Mouse (Mus musculus) neural tube, embryonic 13.5 days (tissue): Measurements from ENCODE around the gene Gm7954. TPM values are rescaled to one million over a fixed set of nuclear protein-coding genes. Genes with fewer than 3 reads are reported as not detected.
"Not testable (repeated sequence)": the region's sequence is repeated elsewhere in the genome, so short reads cannot be mapped to it uniquely, and the experiment has no call there.

Experiments used
- ATAC-seq: fragments of 200-750 bp; cut with Nextera tagmentation; 2 replicates; pipeline ENCODE4 v1.8.0; 2017; ENCODE audit warnings: low read depth, mild to moderate bottlenecking, moderate TSS enrichment, moderate library complexity
- H3K27ac ChIP-seq: fragments of 300-500 bp; sonication (generic); replicated peaks from 2 replicates; pipeline ENCODE4 v1.5.1; 2015; ENCODE audit warnings: moderate library complexity, mild to moderate bottlenecking, inconsistent platforms
- H3K27me3 ChIP-seq: fragments of 300-500 bp; sonication (generic); 2 replicates; pipeline ENCODE4 v1.6.1; 2015; ENCODE audit warnings: mild to moderate bottlenecking, inconsistent platforms
- H3K36me3 ChIP-seq: fragments of 300-500 bp; sonication (generic); 2 replicates; pipeline ENCODE4 v1.6.1; 2015; ENCODE audit warnings: mild to moderate bottlenecking, inconsistent platforms
- H3K4me1 ChIP-seq: fragments of 300-500 bp; sonication (generic); replicated peaks from 2 replicates; pipeline ENCODE4 v1.6.1; 2015; ENCODE audit warnings: inconsistent platforms
- H3K4me2 ChIP-seq: fragments of 300-500 bp; sonication (generic); 2 replicates; pipeline ENCODE4 v1.6.1; 2015; ENCODE audit warnings: inconsistent platforms, mild to moderate bottlenecking, moderate library complexity
- H3K4me3 ChIP-seq: fragments of 300-500 bp; sonication (generic); 2 replicates; pipeline ENCODE4 v1.5.1; 2015; ENCODE audit warnings: mild to moderate bottlenecking, inconsistent platforms
- H3K9ac ChIP-seq: fragments of 300-500 bp; sonication (generic); 2 replicates; pipeline ENCODE4 v1.6.1; 2015; ENCODE audit warnings: moderate library complexity, mild to moderate bottlenecking, inconsistent platforms
- H3K9me3 ChIP-seq: fragments of 300-500 bp; sonication (generic); 2 replicates; pipeline ENCODE4 v1.6.1; 2016; ENCODE audit warnings: inconsistent platforms
- WGBS: fragments of 180-500 bp; shearing (Covaris S2); methylation state at CpG from one replicate; pipeline ENCODE4 v1.1.7; 2015; 5-methylcytosine and 5-hydroxymethylcytosine counted together
- polyA plus RNA-seq: library from polyadenylated mRNA; unstranded; fragments of >200 nt; fragmentation: Nextera tagmentation; extraction: Ambion mirVana; gene quantifications from 2 replicates; pipeline ENCODE4 v1.2.1, GENCODE M21; 2015

Gm7954 gene
- polyA plus RNA-seq, result not detected in 2 replicates

GRCm38 (mm10) chr14:41453418-41453817 lies at the start of gene Gm7954:
Gm7954 (minus strand) TSS chr14:41453518.
- not testable (repeated sequence) for H3K36me3 ChIP-seq, H3K4me1 ChIP-seq, H3K4me3 ChIP-seq, H3K27ac ChIP-seq, H3K4me2 ChIP-seq, ATAC-seq, H3K9ac ChIP-seq, H3K27me3 ChIP-seq, H3K9me3 ChIP-seq
- WGBS, result no CpG with 5 or more reads among the region's 2 CpGs

- not testable (repeated sequence) for H3K4me3 ChIP-seq, H3K27me3 ChIP-seq, H3K27ac ChIP-seq, H3K9ac ChIP-seq, H3K4me1 ChIP-seq, H3K4me2 ChIP-seq, H3K9me3 ChIP-seq, H3K36me3 ChIP-seq, ATAC-seq
These were observed 36.1 kb upstream of the Gm7954 start, which contains the start of gene Gm3486 for GRCm38 (mm10) chr14:41489385-41489784. Gm3486 (minus strand) TSS chr14:41489485.

- H3K4me1 ChIP-seq, ATAC-seq, H3K9me3 ChIP-seq, H3K36me3 ChIP-seq, H3K27me3 ChIP-seq, H3K4me3 ChIP-seq, H3K9ac ChIP-seq, H3K27ac ChIP-seq: not testable (repeated sequence)
- peak overlapping the region; percentile 31 for H3K4me2 ChIP-seq
- 24% methylated on average over 12 of the region's 16 CpGs for WGBS
These were observed 27.8 kb downstream of the Gm7954 start for GRCm38 (mm10) chr14:41425393-41426075.

- not testable (repeated sequence) for H3K4me1 ChIP-seq, H3K36me3 ChIP-seq, H3K9me3 ChIP-seq, H3K4me3 ChIP-seq, H3K27ac ChIP-seq, ATAC-seq, H3K27me3 ChIP-seq, H3K9ac ChIP-seq
- H3K4me2 ChIP-seq, result peak overlapping the region; percentile 31
- 8% methylated on average over 14 of the region's 14 CpGs for WGBS
These were observed 28.6 kb downstream of the Gm7954 start for GRCm38 (mm10) chr14:41424694-41425093.

GRCm38 (mm10) chr14:41408181-41408580 lies 45.1 kb downstream of the Gm7954 start, which contains the start of gene Gm6482:
Gm6482 (minus strand) TSS chr14:41408281.
- H3K36me3 ChIP-seq, ATAC-seq, H3K4me2 ChIP-seq, H3K4me3 ChIP-seq, H3K4me1 ChIP-seq, H3K9ac ChIP-seq, H3K9me3 ChIP-seq, H3K27ac ChIP-seq, H3K27me3 ChIP-seq: not testable (repeated sequence)
- 56% methylated on average over 1 of the region's 2 CpGs for WGBS

Other genes with a start within 250 kb of the Gm7954 start
- gene Gm2832, start 174.7 kb downstream of the Gm7954 start, polyA plus RNA-seq, result 0.11 TPM in 1 of 2 replicates, not detected in the other
- not detected in 2 replicates for gene Gm5798, start 104.9 kb downstream of the Gm7954 start, polyA plus RNA-seq
- gene Gm7945, start 67.1 kb downstream of the Gm7954 start, polyA plus RNA-seq, result not detected in 2 replicates
- gene Gm6482, start 45.2 kb downstream of the Gm7954 start, polyA plus RNA-seq, result not detected in 2 replicates
- gene Gm3486, start 36.0 kb upstream of the Gm7954 start, polyA plus RNA-seq, result not detected in 2 replicates
- gene Gm7970, start 102.1 kb upstream of the Gm7954 start, polyA plus RNA-seq, result not detected in 2 replicates
- gene 1700049E17Rik2, start 119.7 kb upstream of the Gm7954 start, polyA plus RNA-seq, result not detected in 2 replicates
- not detected in 2 replicates for gene Gm3072, start 171.1 kb upstream of the Gm7954 start, polyA plus RNA-seq
- not detected in 2 replicates for gene Gm3676, start 193.0 kb upstream of the Gm7954 start, polyA plus RNA-seq
- gene Gm8068, start 248.4 kb upstream of the Gm7954 start, polyA plus RNA-seq, result not detected in 2 replicates